Mouse (Mus musculus) neural tube, embryonic 13.5 days (tissue): ENCODE measurements around the gene Slco4a1. TPM values are rescaled to one million over a fixed set of nuclear protein-coding genes. Genes with fewer than 3 reads are reported as not detected.

Experiments used
- ATAC-seq: fragments of 200-750 bp; cut with Nextera tagmentation; 2 replicates; pipeline ENCODE4 v1.8.0; 2017; ENCODE audit warnings: low read depth, mild to moderate bottlenecking, moderate TSS enrichment, moderate library complexity
- H3K27ac ChIP-seq: fragments of 300-500 bp; sonication (generic); replicated peaks from 2 replicates; pipeline ENCODE4 v1.5.1; 2015; ENCODE audit warnings: moderate library complexity, mild to moderate bottlenecking, inconsistent platforms
- H3K27me3 ChIP-seq: fragments of 300-500 bp; sonication (generic); 2 replicates; pipeline ENCODE4 v1.6.1; 2015; ENCODE audit warnings: mild to moderate bottlenecking, inconsistent platforms
- H3K36me3 ChIP-seq: fragments of 300-500 bp; sonication (generic); 2 replicates; pipeline ENCODE4 v1.6.1; 2015; ENCODE audit warnings: mild to moderate bottlenecking, inconsistent platforms
- H3K4me1 ChIP-seq: fragments of 300-500 bp; sonication (generic); replicated peaks from 2 replicates; pipeline ENCODE4 v1.6.1; 2015; ENCODE audit warnings: inconsistent platforms
- H3K4me2 ChIP-seq: fragments of 300-500 bp; sonication (generic); 2 replicates; pipeline ENCODE4 v1.6.1; 2015; ENCODE audit warnings: inconsistent platforms, mild to moderate bottlenecking, moderate library complexity
- H3K4me3 ChIP-seq: fragments of 300-500 bp; sonication (generic); 2 replicates; pipeline ENCODE4 v1.5.1; 2015; ENCODE audit warnings: mild to moderate bottlenecking, inconsistent platforms
- H3K9ac ChIP-seq: fragments of 300-500 bp; sonication (generic); 2 replicates; pipeline ENCODE4 v1.6.1; 2015; ENCODE audit warnings: moderate library complexity, mild to moderate bottlenecking, inconsistent platforms
- H3K9me3 ChIP-seq: fragments of 300-500 bp; sonication (generic); 2 replicates; pipeline ENCODE4 v1.6.1; 2016; ENCODE audit warnings: inconsistent platforms
- WGBS: fragments of 180-500 bp; shearing (Covaris S2); methylation state at CpG from one replicate; pipeline ENCODE4 v1.1.7; 2015; 5-methylcytosine and 5-hydroxymethylcytosine counted together
- polyA plus RNA-seq: library from polyadenylated mRNA; unstranded; fragments of >200 nt; fragmentation: Nextera tagmentation; extraction: Ambion mirVana; gene quantifications from 2 replicates; pipeline ENCODE4 v1.2.1, GENCODE M21; 2015

Gene Slco4a1
- polyA plus RNA-seq, 1 experiment from 2014 or later: 5.4 TPM

GRCm38 (mm10) chr2:180450529-180450928 is 5.5 kb upstream of the Slco4a1 start:
- Histone ChIP-seq H3K4me3 (no peak overlapping the region), H3K27ac (no peak overlapping the region), H3K9ac (no peak overlapping the region), H3K36me3 (no peaks in the 10 kb centered on the region), H3K27me3 (peaks cover 19% of the 10 kb centered on the region), H3K9me3 (no peaks in the 10 kb centered on the region), H3K4me1 (peaks cover 6% of the 10 kb centered on the region), H3K4me2 (no peak overlapping the region)
- 79% methylated on average over 5 of the region's 5 CpGs for WGBS
- no peak for ATAC-seq

- peak overlapping the region; percentile 97 for H3K4me2 ChIP-seq
- peak overlapping the region; percentile 56; the same call in 1 of the 2 replicates for H3K27ac ChIP-seq
- no peaks in the 10 kb centered on the region for H3K36me3 ChIP-seq
- 1% methylated on average over 28 of the region's 28 CpGs for WGBS
- peaks cover 34% of the 10 kb centered on the region for H3K4me1 ChIP-seq
- peak overlapping the region; percentile 68 for H3K9ac ChIP-seq
- peak; percentile 21 for ATAC-seq
- H3K27me3 ChIP-seq: peaks cover 42% of the 10 kb centered on the region
- H3K9me3 ChIP-seq: no peaks in the 10 kb centered on the region
- H3K4me3 ChIP-seq: peak overlapping the region; percentile 53
These were observed 660 bp downstream of the Slco4a1 start for GRCm38 (mm10) chr2:180456705-180457104.

GRCm38 (mm10) chr2:180457680-180458079 is 1.6 kb downstream of the Slco4a1 start:
- peaks cover 42% of the 10 kb centered on the region for H3K27me3 ChIP-seq
- H3K9ac ChIP-seq: peak overlapping the region; percentile 68; the same call in 1 of the 2 replicates
- WGBS: 35% methylated on average over 2 of the region's 2 CpGs
- H3K4me1 ChIP-seq: peaks cover 34% of the 10 kb centered on the region
- no peaks in the 10 kb centered on the region for H3K36me3 ChIP-seq
- H3K27ac ChIP-seq: no peak overlapping the region
- no peak for ATAC-seq
- peak overlapping the region; percentile 97 for H3K4me2 ChIP-seq
- H3K4me3 ChIP-seq: peak overlapping the region; percentile 53
- no peaks in the 10 kb centered on the region for H3K9me3 ChIP-seq

- 79% methylated on average over 4 of the region's 4 CpGs for WGBS
- no peaks in the 10 kb centered on the region for H3K9me3 ChIP-seq
- ATAC-seq: no peak
- no peak overlapping the region for H3K9ac ChIP-seq
- H3K36me3 ChIP-seq: no peaks in the 10 kb centered on the region
- H3K27me3 ChIP-seq: peaks cover 40% of the 10 kb centered on the region
- H3K4me1 ChIP-seq: peaks cover 38% of the 10 kb centered on the region
- H3K27ac ChIP-seq: no peak overlapping the region
- H3K4me3 ChIP-seq: no peak overlapping the region
- H3K4me2 ChIP-seq: no peak overlapping the region
These were observed 3.4 kb downstream of the Slco4a1 start for GRCm38 (mm10) chr2:180459437-180459836.

GRCm38 (mm10) chr2:180460801-180461200 is 4.8 kb downstream of the Slco4a1 start:
- no peak overlapping the region for H3K4me3 ChIP-seq
- H3K9ac ChIP-seq: no peak overlapping the region
- H3K36me3 ChIP-seq: no peaks in the 10 kb centered on the region
- ATAC-seq: no peak
- H3K27me3 ChIP-seq: peaks cover 27% of the 10 kb centered on the region
- peaks cover 32% of the 10 kb centered on the region for H3K4me1 ChIP-seq
- peak overlapping the region; percentile 28; the same call in 1 of the 2 replicates for H3K27ac ChIP-seq
- no peak overlapping the region for H3K4me2 ChIP-seq
- H3K9me3 ChIP-seq: no peaks in the 10 kb centered on the region
- 56% methylated on average over 8 of the region's 8 CpGs for WGBS

GRCm38 (mm10) chr2:180462593-180462992 is 6.5 kb downstream of the Slco4a1 start:
- ATAC-seq: no peak
- Histone ChIP-seq H3K4me1 (peaks cover 31% of the 10 kb centered on the region), H3K27ac (no peak overlapping the region), H3K4me3 (no peak overlapping the region), H3K4me2 (no peak overlapping the region), H3K36me3 (no peaks in the 10 kb centered on the region), H3K27me3 (peaks cover 9% of the 10 kb centered on the region), H3K9ac (no peak overlapping the region), H3K9me3 (no peaks in the 10 kb centered on the region)
- 90% methylated on average over 8 of the region's 8 CpGs for WGBS

- Histone ChIP-seq H3K4me1 (peaks cover 18% of the 10 kb centered on the region; the same call in 1 of the 2 replicates), H3K4me3 (no peak overlapping the region), H3K9ac (no peak overlapping the region), H3K4me2 (no peak overlapping the region), H3K9me3 (no peaks in the 10 kb centered on the region), H3K27me3 (peaks cover 3% of the 10 kb centered on the region; the same call in 1 of the 2 replicates), H3K36me3 (no peaks in the 10 kb centered on the region), H3K27ac (peak overlapping the region; percentile 38; the same call in 1 of the 2 replicates)
- 54% methylated on average over 7 of the region's 7 CpGs for WGBS
- ATAC-seq: peak; percentile 59
These were observed 10.5 kb downstream of the Slco4a1 start for GRCm38 (mm10) chr2:180466505-180466904.

- no peak overlapping the region for H3K27ac ChIP-seq
- 92% methylated on average over 8 of the region's 8 CpGs for WGBS
- no peaks in the 10 kb centered on the region for H3K36me3 ChIP-seq
- H3K4me2 ChIP-seq: no peak overlapping the region
- no peak overlapping the region for H3K9ac ChIP-seq
- H3K4me3 ChIP-seq: no peak overlapping the region
- no peak for ATAC-seq
- peaks cover 26% of the 10 kb centered on the region; the same call in 1 of the 2 replicates for H3K4me1 ChIP-seq
- no peaks in the 10 kb centered on the region for H3K9me3 ChIP-seq
- H3K27me3 ChIP-seq: peaks cover 8% of the 10 kb centered on the region; the same call in 1 of the 2 replicates
These were observed 12.8 kb downstream of the Slco4a1 start for GRCm38 (mm10) chr2:180468871-180469270.

GRCm38 (mm10) chr2:180469768-180470167 is 13.7 kb downstream of the Slco4a1 start:
- no peaks in the 10 kb centered on the region for H3K9me3 ChIP-seq
- WGBS: 70% methylated on average over 9 of the region's 9 CpGs
- H3K36me3 ChIP-seq: no peaks in the 10 kb centered on the region
- peaks cover 8% of the 10 kb centered on the region; the same call in 1 of the 2 replicates for H3K27me3 ChIP-seq
- H3K9ac ChIP-seq: no peak overlapping the region
- H3K4me2 ChIP-seq: no peak overlapping the region
- H3K4me1 ChIP-seq: peaks cover 22% of the 10 kb centered on the region; the same call in 1 of the 2 replicates
- ATAC-seq: no peak
- no peak overlapping the region for H3K4me3 ChIP-seq
- H3K27ac ChIP-seq: no peak overlapping the region

GRCm38 (mm10) chr2:180472306-180473079 is 16.4 kb downstream of the Slco4a1 start:
- WGBS: 6% methylated on average over 21 of the region's 21 CpGs
- Histone ChIP-seq H3K27me3 (peaks cover 8% of the 10 kb centered on the region; the same call in 1 of the 2 replicates), H3K4me3 (no peak overlapping the region), H3K4me2 (no peak overlapping the region), H3K9ac (no peak overlapping the region), H3K9me3 (no peaks in the 10 kb centered on the region), H3K4me1 (peaks cover 9% of the 10 kb centered on the region; the same call in 1 of the 2 replicates), H3K27ac (no peak overlapping the region), H3K36me3 (no peaks in the 10 kb centered on the region)
- ATAC-seq: peak; percentile 57

GRCm38 (mm10) chr2:180473080-180473440 is 17.0 kb downstream of the Slco4a1 start:
- no peak overlapping the region for H3K4me3 ChIP-seq
- no peak overlapping the region for H3K27ac ChIP-seq
- peaks cover 9% of the 10 kb centered on the region; the same call in 1 of the 2 replicates for H3K4me1 ChIP-seq
- H3K27me3 ChIP-seq: peaks cover 8% of the 10 kb centered on the region; the same call in 1 of the 2 replicates
- no peaks in the 10 kb centered on the region for H3K9me3 ChIP-seq
- WGBS: 38% methylated on average over 7 of the region's 7 CpGs
- no peaks in the 10 kb centered on the region for H3K36me3 ChIP-seq
- H3K9ac ChIP-seq: no peak overlapping the region
- no peak overlapping the region for H3K4me2 ChIP-seq
- ATAC-seq: peak; percentile 85

- no peaks in the 10 kb centered on the region for H3K36me3 ChIP-seq
- no peak overlapping the region for H3K4me3 ChIP-seq
- no peak overlapping the region for H3K27ac ChIP-seq
- no peak overlapping the region for H3K4me2 ChIP-seq
- no peak for ATAC-seq
- H3K9me3 ChIP-seq: no peaks in the 10 kb centered on the region
- no peak overlapping the region for H3K9ac ChIP-seq
- 96% methylated on average over 3 of the region's 3 CpGs for WGBS
- H3K27me3 ChIP-seq: peaks cover 8% of the 10 kb centered on the region; the same call in 1 of the 2 replicates
- peaks cover 9% of the 10 kb centered on the region; the same call in 1 of the 2 replicates for H3K4me1 ChIP-seq
These were observed 18.8 kb downstream of the Slco4a1 start for GRCm38 (mm10) chr2:180474864-180475263.
